Mouse (Mus musculus) spleen, postnatal 4 days (tissue): ENCODE results near the gene Nek5.

Source experiments
- DNase-seq, 2 experiments: peaks; one replicate each; pipeline ENCODE4 v3.0.0; 2022; ENCODE audit warnings: low spot score in 2 of 2

Gene Nek5

DNA sequence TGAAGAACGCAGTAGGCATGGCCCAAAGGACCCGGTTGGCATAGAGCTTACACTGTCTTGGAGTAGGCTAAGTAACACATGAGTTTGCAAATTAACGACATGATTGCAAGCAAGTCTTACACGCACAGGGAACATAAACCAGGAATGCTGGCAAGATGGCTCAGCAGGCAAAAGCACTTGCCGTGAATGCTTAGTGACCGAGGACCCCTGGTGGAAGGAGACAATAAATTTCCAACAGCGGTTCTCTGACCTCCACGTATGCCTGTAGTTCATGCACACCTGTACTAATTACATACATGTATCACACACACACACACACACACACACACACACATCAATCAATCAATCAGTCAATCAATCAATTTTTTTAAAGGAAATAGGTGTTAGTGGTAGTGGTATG, 33.3 kb downstream of the Nek5 start:
- DNase-seq, result no peak

DNA sequence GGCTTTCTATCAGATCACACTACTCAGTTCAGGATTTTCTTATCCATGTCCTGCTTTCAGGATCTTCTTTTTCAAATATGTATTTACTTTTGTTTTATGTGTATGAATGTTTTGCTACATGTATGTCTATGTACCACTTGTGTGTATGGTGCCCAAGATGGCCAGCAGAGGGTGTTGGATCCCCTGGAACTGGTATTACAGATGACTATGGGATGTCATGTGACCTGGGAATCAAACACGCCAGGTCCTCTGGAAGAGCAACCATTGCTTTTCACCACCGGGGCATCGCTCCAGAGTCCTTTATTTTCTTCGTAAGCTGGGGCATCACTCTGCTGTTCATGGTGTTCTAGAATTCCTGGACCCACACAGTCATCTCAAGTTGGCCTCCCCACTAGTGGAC, 35.6 kb downstream of the Nek5 start:
- no peak for DNase-seq

DNA sequence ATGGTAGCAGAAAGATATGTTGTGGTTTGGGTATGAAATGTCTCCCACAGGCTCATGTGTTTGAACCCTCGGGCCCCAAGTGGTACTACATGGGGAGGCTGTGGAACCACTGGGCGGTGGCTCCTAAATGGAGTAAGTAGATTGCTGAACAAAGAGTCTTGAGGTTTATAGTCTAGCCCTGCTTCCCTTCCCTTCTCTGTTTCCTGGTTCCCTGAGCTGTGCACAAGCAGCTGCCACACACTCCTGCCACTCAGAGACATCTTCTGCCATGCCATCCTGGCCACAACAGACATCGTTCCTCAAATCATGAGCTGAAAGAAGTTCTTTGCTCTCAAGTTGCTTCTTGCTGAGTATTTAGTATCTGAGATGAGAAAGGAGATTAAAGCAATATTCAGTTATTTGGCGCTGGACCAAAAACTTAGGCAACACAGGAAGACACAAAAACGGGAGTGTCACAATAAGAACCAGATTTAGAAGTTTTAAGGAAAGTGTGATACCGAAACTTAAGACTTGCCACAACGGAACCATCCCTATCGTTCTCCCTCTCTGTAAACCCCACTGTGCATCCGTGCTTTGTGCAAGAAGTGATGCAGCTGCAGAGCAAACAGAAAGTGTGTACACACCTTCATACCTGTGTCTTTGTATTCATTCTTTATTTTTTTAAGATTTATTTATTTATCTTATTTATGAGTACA, 45.4 kb downstream of the Nek5 start:
- DNase-seq, result no peak

DNA sequence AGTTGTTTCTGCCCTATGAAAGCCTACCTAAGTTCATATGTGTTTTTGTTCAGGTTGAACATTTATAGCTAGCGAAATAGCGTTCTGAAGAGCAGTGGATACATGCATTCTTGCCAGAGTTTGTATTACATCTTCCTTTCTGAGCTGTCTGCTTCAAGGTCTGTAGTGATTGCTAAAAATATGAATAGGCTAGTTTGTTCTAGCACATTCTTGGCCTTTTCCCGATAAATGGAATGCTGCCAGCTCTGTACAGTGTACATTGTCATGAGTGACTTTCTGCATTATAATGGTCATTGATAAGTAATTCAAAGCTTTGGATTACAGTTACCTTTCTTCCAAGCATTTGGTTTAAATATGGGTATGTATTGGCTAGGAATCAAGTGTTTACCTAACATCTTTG, 63.7 kb downstream of the Nek5 start:
- DNase-seq, result no peak

DNA sequence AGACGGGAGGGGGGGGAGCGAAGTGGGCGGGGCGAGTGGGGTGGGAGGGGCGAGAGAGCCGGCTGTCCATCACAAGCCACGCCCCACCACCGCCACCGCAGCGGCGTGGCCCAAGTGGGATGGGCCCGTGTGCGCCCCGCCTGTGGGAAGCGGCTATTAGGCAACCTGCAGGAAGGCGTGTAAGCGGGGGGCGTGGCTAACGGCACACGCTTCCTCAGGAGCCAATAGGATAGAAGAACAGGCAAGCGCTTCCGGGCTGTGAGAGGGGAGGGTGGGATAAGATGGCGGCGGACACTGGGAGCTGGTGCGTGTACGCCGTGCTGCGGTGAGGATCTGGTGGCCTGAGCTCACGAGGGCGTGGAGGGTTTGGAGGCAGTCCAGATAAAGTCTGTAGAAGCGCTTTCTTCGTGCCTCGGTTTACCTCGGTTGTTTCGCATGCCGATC, 64.4 kb downstream of the Nek5 start, which contains the start of gene Alg11:
TSS of gene Alg11 (plus strand) at position 276 of the 444 bp plus-strand sequence.
- peak; percentile 97 to 98 for DNase-seq

DNA sequence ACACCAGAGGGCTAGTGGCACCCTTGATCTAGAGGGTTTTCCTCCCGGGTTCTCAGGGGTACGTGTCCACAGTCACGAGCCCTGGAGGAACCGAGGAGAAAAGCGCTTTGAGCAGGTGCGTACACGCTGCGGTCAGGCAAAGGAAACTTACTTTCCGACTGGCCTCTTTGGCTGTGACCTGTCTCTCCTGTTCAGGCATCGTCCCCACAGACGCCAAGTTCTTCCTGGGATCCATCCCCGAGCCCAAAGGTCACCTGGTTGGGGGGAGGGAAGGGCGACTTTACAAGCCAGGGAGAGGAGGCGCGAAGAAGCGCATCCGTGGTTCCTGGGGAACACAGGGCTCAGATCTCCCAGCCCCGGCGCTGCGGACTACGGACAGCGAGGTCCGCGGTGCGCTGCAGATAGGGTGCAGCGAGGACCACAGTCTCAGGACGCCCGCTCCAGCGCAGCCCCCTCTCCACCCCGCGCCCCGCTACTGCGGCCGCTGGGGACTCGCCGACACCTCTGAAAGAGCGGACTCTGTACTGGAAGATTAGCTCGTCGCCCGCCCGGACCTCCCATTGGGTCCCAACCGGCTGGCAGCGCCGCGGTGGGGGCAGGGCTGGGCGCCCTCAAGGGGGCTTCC, 64.9 kb downstream of the Nek5 start, which contains the start of gene Atp7b:
TSS of gene Atp7b (minus strand) at position 485 of the 625 bp plus-strand sequence.
- DNase-seq, result no peak

DNA sequence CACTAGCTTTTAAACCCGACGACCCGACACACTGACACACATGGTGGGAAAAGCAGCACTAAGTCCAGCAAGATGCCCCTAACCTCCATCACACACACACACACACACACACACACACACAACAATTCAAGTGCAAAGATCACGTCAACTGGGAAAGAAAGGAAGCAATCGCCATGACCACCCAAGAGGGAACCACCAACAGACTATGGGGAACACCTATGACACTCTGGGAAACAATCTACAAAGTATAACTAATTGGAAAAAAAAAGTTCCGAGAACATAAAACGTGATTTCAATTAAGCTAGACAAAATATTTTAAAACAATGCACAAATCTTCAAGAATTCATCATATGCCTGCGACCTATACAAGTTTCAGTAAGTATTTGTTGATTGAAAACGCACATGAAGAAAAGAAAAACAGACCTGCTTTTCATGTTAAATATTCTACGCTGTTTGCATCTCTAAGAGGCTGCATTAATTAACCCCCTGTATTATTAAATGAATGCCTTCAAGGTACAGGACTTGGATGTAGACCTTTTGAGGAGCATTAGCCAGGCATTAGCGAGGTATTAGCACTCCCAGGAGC, 65.6 kb downstream of the Nek5 start:
- DNase-seq, result no peak

DNA sequence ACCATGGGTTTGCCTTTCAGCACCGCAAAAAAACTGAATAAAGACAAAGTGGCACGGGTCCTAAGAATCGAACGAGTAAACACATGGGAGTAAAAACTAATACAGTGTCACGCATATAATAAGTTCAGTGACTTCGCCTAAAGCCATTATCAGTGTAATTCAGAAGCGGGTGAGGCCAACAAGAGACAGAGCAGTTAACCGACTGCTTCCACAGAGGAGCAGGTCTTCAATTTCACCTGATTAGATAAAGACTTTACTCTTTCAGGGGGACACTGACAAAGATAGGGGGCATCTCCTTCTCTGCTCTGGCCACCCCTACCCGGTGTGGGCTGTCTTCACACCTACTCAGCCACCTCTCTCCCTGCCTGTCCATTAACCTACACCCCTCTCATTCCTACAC, 66.5 kb downstream of the Nek5 start:
- DNase-seq, result no peak

DNA sequence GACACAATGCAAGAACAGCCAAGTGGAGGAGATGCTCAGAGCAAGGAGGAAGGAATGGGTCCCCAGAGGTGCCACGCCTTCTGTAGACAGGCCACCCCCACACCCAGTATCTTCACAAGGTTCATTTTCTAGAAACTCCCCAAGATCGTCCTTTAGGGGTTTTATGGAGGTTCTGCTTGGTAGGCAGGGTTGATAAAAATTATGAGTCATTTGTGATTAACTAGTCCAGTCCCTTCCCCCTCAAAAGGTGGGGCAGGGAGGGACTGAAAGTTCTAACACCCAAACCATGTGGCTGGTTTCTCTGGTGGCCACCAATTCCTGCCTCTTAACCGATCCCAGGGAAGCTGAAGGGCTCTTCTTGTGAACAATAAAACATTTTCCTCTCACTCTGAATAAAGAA, 68.0 kb downstream of the Nek5 start:
- no peak for DNase-seq

DNA sequence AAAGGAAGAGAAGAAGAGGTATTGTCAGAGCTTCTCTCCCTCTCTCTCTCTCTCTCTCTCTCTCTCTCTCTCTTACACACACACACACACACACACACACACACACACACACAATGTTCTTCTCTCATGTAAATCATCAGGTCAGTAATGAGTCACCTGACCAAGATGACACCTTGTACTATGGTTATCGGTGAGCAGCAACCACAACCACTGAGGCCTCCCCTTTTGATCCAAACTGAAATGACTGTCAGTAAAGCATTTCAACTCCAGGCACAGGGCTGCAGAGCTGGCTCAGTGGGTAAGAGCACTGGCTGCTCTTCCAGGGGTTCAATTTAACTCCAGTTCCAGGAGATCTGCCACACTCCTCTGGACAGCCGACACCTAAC, 69.4 kb downstream of the Nek5 start:
- no peak for DNase-seq

DNA sequence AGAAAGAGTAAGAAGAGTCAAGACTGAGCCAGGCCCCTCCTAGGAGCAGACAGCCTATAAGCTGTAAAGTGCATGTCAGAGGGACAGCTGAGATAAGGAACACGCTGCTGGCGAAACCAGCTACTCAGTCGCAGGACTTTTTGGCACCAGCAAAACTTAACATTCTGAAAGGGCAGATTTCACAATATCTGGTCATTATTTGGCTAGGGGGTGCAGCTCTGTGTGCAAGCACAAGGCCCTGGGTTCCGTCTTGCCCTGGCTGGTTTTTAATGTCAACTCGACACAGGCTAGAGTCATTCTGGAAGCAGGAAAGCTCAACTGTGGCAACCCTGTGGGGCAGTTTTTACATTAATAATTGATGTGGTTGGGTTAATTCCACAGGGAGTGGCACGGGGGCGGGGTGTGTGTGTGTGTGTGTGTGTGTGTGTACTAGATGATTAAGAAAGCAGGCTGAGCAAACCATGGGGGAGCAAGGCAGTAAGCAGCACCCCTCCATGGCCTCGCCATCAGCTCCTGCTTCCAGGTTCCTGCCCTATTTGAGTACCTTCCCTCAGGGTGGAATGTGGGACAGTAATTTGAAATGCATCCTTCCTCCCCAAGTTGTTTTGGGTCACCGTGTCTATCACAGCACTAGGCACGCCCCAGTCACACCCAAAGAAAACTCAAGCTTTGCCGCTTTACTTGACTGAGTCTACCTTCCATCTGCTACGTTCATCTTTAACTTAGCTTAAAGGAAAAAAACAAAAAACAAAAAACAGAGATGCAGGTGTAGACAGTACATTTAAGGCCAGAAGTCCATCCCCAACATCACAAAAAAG, 70.0 kb downstream of the Nek5 start:
- DNase-seq, result peak in 1 of 2 experiments; percentile 25

DNA sequence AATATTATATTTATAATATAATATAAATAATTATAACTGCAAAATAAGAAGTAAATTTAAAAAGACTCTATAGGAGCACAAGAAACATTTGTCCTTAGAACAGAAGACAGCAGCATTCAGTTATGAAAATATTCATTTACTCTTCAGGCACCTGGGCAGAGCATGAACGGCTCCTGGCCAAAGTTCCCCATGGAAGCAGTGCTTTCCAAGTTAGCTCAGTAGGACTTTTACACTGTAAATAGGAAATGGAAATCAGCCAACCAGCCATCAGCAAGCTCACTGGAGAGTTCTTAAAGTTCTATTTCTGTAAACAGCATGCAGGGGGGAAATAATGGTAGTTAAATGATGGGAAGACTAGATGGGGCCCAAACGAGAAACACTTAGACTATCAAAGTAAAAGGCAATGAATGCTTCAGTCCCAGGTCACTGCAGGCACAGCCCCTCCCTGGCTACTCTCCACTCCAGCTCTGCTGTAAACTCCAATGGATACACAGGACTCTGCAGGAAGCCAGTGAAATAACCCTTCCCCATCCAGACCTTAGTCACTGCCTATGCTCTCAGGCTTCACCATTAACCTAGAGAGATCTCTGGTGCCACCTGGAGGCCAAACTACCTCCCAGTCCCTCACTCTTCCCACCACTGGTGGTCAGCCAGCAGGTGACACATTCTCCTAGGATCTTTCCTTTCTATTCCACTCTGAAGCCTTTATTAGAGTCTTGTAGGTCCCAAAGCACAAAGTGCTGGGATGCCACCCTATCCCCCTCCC, 77.0 kb downstream of the Nek5 start:
- peak; percentile 42 to 78 for DNase-seq

DNA sequence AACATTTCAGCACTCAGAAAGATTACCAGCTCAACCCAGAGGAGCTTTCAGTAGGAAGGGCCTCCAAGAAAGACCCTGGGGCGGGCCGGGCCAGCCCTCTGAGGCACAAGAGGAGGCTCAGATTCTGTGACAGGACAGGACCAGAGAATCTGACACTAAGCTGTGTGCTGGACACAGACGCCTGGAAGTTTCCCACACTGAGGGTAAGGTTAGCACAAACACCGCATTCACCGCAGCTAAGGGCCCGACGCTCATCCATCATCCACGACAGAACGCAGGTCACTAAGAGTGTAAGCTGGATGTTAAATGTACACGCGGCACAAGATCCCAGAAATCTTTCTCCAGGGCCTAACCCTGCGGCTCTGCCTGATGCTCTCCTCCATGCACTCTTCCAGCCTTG, 81.1 kb downstream of the Nek5 start:
- no peak for DNase-seq

DNA sequence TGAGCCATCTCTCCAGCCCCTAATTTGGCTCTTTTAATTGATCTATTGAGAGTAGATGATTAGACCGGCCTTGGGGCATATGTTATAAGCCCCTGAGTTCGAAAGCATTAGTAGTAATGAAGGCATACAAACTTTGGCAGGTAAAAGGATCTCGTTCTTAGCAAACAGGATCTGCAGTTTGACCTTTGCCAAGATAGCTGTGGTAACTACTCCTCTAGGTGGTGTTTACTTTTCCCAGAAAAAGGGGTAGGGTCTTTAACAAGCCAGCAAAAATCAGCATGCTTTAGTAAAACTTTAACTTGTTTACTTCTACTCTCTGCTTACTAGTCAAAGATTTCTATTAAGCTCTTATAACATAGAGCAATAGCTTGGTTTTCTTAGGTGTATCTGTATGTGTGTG, 82.3 kb downstream of the Nek5 start:
- DNase-seq, result no peak

DNA sequence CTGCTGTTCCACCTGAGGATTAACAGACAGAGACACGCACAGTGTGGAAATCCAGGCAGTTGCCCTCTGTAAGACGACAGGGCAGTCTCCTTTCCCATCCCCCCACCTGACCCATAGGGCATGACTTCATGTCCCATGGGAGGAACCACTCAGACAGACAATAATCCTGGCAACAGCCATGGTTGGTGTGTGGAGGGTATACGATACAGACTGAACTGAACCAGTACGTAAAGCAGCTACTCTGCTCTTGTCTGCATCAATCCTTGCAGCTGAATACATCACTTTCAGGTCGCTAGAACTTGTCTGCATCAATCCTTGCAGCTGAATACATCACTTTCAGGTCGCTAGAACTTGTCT, 84.7 kb downstream of the Nek5 start:
- peak in 1 of 2 experiments; percentile 38 for DNase-seq

DNA sequence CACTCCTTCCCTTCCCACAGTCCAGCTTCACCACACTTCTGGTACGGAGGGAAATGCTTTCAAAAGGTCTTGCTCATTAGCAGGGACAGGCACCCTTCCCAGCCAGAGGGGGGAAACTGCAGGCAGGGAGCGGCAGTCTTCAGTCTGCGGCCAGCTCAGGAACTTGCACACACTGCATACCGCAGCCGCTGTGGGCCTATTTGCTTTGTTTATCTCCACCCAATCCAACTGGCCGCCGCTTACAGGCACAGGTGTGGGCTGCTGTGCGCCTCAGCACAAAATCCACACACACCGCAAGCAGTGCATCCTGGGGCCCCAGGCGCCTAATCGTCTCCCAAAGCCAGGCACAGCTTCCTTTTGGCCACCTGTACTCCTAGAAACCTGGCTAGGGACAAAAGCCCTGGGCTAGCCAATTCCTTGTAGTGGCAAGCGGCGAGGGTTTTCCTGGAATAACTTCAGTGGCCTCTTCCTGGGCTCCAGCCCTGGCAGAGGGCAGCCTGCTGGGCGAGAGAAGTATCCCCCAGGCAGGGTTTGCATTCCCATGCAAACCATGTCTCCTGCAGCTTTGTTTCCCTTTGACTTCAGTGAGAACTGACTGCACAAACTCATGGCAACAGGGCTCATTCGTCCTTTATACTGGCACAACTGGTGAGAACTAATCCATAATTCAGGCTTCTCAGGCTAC, 85.2 kb downstream of the Nek5 start:
- DNase-seq, result peak in 1 of 2 experiments; percentile 54

DNA sequence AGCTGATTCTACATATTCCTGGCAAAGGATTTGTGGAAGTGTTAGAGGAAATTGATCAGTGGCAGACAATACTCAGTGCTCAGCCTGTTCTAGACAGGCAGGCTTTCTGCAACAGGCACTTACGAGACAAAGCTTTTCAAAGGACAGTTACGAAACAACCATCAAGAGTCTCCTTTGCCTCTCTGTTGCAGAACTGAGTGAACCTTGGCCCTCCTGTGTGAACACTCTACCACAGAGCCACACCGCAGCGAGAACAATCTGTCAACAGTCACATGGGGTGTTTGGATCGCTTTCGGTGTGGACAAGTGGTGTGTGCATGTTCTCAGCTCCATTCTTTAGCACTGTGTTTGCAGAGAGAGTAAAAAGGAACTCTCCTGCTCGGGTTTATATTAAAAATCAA, 87.8 kb downstream of the Nek5 start:
- no peak for DNase-seq

DNA sequence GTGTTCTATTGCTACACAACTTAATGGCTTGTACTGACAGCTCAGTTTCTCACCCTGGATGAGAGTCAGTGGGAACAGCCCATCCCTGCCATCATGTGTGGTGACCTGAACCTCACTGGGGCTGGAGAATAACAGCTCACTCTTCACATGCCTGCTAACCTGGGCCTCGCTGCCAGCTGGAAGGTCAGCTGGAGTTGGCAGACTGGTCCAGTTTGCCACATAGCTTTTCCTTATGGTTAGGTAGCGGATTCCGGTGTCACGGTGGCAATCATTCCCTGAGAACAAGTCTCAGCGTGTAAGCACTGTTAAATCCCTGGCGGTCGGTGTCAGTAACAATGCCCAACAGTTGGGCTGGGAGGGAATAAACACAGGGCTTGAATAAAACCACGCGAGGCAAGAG, 88.7 kb downstream of the Nek5 start:
- no peak for DNase-seq

DNA sequence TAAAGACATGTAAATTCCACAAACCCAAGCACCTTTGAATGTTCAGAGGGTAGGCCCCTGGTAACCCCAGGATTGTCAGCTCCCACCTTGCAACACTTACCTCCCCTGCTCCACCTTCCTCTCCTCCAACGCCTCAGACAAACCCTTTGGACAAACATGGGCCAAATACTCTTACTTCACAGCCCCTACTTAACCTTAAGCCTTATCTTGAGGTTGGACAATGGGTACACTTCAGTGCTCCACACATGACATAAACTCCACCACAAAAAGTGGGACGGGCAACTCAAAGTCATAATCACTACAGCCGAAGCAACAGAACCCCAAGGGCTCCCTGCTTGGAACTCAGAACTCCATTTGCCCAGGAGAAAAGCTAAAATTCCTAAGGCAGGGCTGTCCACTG, 93.9 kb downstream of the Nek5 start:
- no peak for DNase-seq

DNA sequence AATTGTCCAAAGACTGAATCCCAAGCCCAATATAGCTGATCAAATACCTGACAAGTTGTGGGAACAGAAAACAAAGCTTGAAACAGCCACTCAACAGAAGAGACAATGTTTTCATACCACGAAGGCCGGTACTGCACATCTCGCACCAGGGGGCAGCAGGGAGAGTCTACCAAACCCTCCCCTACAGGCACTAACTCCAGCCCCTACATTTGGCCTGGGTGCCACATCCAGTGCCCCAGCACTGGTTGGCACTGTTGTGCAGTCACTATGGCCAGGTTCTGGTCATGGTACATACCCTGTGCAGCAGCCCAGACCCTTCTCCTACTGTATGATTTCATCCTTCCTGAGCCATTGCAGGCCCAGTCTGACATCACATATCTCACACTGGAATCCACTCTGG, 95.9 kb downstream of the Nek5 start:
- DNase-seq, result no peak

DNA sequence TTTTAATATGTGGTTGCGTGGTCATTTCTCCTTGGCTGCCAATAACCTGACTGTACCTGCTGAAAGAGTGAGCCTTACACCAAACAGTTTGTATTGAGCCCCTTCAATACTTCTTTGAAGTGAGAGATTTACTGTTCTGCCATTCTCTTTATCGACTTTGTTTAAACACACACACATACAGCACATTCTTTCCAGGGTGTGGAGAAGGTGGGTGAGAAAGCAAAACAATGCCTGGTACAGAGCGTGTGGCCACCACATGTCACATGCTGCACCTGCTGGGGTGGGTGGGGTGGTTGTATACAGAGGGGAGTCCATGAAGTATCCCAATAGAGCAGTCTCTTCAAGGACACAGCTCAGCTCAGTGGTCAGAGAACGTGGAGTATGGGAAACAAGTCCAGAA, 99.6 kb downstream of the Nek5 start:
- DNase-seq, result no peak
